Mouse (Mus musculus) testis, adult 2 months (tissue): ENCODE data around the gene Gm45140.

ENCODE experiments used
- CTCF ChIP-seq: fragments of 200-500 bp; IDR thresholded peaks from 2 replicates; pipeline ENCODE4 v1.5.1; 2012; ENCODE audit warnings: low read depth, mild to moderate bottlenecking, inconsistent platforms, low read length, moderate library complexity; ENCODE audit not compliant: control insufficient read depth, insufficient read depth, insufficient replicate concordance
- POLR2A ChIP-seq: fragments of 200-500 bp; IDR thresholded peaks from 2 replicates; pipeline ENCODE4 v1.6.1; 2012; ENCODE audit warnings: low read depth, mild to moderate bottlenecking, inconsistent platforms, low read length, moderate library complexity; ENCODE audit not compliant: control insufficient read depth

- TF ChIP-seq CTCF (no peak), POLR2A (no peak)
Measured at GRCm38 (mm10) chr6:87791826-87792225, 43.8 kb downstream of the Gm45140 start.
